Mouse (Mus musculus) embryonic facial prominence, embryonic 10.5 days (tissue): ENCODE results near the gene Tbx1. TPM values are rescaled to one million over a fixed set of nuclear protein-coding genes. Genes with fewer than 3 reads are reported as not detected.
A peak's percentile ranks its signal among the peaks of the same experiment; 100 is the strongest.

Experiments
- DNase-seq: peaks from one replicate; pipeline ENCODE4 v3.0.0-alpha.2; 2017; ENCODE audit warnings: low spot score
- H3K27ac ChIP-seq: fragments of 300-500 bp; sonication (generic); replicated peaks from 2 replicates; pipeline ENCODE4 v1.5.1; 2016; ENCODE audit warnings: mild to moderate bottlenecking
- H3K27me3 ChIP-seq: fragments of 300-500 bp; sonication (generic); replicated peaks from 2 replicates; pipeline ENCODE4 v1.6.1; 2016; ENCODE audit warnings: low read depth, mild to moderate bottlenecking; ENCODE audit not compliant: poor library complexity, severe bottlenecking
- H3K36me3 ChIP-seq: fragments of 300-500 bp; sonication (generic); replicated peaks from 2 replicates; pipeline ENCODE4 v1.6.1; 2016; ENCODE audit warnings: mild to moderate bottlenecking, moderate library complexity
- H3K4me1 ChIP-seq: fragments of 300-500 bp; sonication (generic); 2 replicates; pipeline ENCODE4 v1.6.1; 2016
- H3K4me3 ChIP-seq: fragments of 300-500 bp; sonication (generic); 2 replicates; pipeline ENCODE4 v1.5.1; 2016; ENCODE audit warnings: mild to moderate bottlenecking, moderate library complexity
- H3K9me3 ChIP-seq: fragments of 300-500 bp; sonication (generic); 2 replicates; pipeline ENCODE4 v1.6.1; 2016; ENCODE audit warnings: mild to moderate bottlenecking
- whole genome bisulfite sequencing: fragments of 180-500 bp; shearing (Covaris S2); methylation state at CpG from one replicate; pipeline ENCODE4 v1.1.7; 2016; 5-methylcytosine and 5-hydroxymethylcytosine counted together
- polyA plus RNA-seq: library from polyadenylated mRNA; unstranded; fragments of >200 nt; fragmentation: Nextera tagmentation; extraction: Ambion mirVana; gene quantifications from 2 replicates; pipeline ENCODE4 v1.2.1, GENCODE M21; 2016

Tbx1 gene
- polyA plus RNA-seq, 1 experiment from 2014 or later = 8.1 TPM

DNA sequence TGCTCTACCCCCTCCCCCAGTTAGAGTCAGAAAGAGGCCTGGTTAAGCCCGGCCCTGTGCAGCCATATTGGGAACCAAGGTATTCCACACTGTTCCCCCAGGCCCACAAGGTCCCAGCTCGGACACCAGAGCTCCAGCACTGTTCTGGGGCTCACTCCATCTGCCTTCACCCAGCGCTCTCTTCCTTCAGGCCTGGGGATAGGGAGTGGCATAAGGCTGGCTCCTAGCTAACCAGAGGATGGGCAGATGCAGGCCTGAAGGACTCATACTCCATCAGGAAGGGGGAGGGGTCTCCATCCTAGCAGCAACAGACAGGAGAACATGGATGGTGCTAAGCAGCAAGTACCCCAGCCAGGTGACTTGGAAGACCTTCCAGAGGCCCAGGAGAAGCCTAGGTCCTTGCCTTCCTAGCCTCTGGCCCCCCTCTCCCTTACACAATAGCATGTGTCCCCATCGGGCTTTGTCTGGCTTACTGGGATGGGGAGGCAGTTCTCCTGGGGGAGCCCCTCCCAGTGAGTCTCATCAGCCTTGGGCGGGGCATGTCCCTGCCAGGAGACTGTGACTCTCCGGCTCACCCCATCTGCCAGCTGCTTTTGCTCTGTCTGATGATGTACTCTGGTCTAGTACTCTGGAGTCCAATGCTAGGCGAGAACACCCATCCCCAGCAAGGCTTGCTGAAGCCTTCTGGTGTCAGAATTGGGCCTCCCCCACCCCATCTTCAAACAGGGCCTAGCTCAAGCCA, 37.9 kb upstream of the Tbx1 start:
- 55% methylated on average over 7 of the region's 7 CpGs for WGBS
- Histone ChIP-seq H3K4me3 (peak overlapping the region; percentile 70), H3K27ac (peak overlapping the region; percentile 88), H3K36me3 (peaks cover 22% of the 10 kb centered on the region), H3K4me1 (peaks cover 42% of the 10 kb centered on the region), H3K9me3 (no peaks in the 10 kb centered on the region), H3K27me3 (peaks cover 92% of the 10 kb centered on the region)
- DNase-seq = peak; percentile 9

DNA sequence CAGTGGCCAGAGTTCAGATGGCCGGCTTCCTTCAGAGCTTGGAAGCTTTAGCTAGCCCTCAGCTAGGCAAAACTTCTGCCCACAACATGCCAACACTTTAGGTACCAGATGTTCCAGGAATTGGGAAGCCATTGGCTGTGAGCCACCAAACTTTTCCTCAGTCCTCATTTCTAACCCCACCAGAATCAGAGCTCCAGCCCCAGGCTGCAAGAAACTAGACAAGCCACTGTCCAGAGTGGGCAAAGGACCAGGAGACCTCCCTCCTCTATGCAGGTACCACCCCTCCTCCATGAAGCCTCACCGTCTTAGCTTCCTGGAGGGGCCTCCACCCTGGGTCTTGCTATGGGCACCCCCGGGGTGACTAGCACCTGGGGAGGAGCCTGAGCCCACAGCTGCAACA, 36.7 kb upstream of the Tbx1 start:
- peaks cover 38% of the 10 kb centered on the region for H3K4me1 ChIP-seq
- WGBS = 29% methylated on average over 3 of the region's 3 CpGs
- peaks cover 34% of the 10 kb centered on the region for H3K36me3 ChIP-seq
- peak overlapping the region; percentile 66; the same call in 1 of the 2 replicates for H3K4me3 ChIP-seq
- H3K9me3 ChIP-seq = no peaks in the 10 kb centered on the region
- H3K27me3 ChIP-seq = peaks cover 92% of the 10 kb centered on the region
- DNase-seq = no peak
- no peak overlapping the region for H3K27ac ChIP-seq

DNA sequence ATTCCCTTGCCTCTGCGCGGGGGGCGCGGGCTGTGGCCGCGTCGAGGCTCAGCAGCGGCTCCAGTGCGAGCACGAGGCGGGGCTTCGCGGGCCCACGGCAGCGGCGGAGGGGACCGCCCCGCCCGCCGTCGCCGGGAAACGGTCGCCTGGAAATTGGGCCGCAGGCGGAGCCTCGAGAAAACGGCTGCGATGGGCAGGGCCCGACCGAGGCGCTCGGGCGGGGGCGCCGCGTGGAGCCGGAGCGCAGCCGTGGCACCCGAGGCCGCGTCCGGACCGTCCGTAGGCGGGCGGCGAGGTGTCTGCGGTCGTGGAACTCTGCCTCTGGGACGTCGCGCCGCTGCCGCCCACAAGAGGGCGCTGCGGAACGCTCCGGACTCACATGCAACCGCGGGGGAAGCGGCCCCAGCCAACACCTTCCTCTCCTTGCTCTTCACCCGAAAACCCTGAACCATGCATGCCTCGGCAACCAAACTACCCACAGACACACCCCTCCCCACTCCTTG, 36.0 kb upstream of the Tbx1 start, which contains the start of gene Gm49601:
TSS of gene Gm49601 (minus strand) at position 52 of the 503 bp plus-strand sequence.
- no peaks in the 10 kb centered on the region for H3K9me3 ChIP-seq
- H3K36me3 ChIP-seq = peaks cover 36% of the 10 kb centered on the region
- peak within 1 kb of the TSS; percentile 62; the same call in 1 of the 2 replicates for H3K27ac ChIP-seq
- peaks cover 94% of the 10 kb centered on the region for H3K27me3 ChIP-seq
- peak; percentile 88 for DNase-seq
- WGBS = 1% methylated on average over 65 of the region's 65 CpGs
- H3K4me3 ChIP-seq = peak within 1 kb of the TSS; percentile 66
- H3K4me1 ChIP-seq = peaks cover 46% of the 10 kb centered on the region

DNA sequence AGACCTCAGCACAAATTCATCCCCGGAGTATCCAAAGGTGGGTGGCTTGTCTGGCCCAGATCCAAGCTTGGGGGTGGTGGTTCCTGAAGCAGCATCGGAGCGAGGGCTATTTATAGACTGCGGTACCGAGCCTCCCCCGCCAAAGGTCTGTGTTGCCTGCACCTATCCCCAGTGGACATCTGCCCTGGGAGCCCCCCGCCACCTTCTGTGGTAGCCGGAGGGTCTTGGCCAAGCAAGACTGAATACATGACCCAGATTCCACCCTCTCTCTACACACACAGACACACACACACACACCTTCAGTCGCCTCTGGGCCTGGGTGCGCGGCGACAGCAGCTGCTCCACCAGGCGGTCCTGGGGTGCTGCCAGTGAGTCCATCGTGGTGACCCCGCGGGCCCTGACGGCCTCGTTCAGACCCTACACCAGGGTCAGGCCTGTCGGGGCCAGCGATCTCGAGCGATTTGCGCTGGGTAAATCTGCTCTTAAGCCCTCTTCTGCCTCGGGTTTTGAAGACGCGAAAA, 35.4 kb upstream of the Tbx1 start:
- Histone ChIP-seq H3K27ac (no peak overlapping the region; the same call in 1 of the 2 replicates), H3K4me1 (peaks cover 52% of the 10 kb centered on the region), H3K27me3 (peaks cover 94% of the 10 kb centered on the region), H3K36me3 (peaks cover 36% of the 10 kb centered on the region), H3K9me3 (no peaks in the 10 kb centered on the region), H3K4me3 (peak overlapping the region; percentile 66)
- DNase-seq = no peak
- WGBS = 5% methylated on average over 26 of the region's 26 CpGs

DNA sequence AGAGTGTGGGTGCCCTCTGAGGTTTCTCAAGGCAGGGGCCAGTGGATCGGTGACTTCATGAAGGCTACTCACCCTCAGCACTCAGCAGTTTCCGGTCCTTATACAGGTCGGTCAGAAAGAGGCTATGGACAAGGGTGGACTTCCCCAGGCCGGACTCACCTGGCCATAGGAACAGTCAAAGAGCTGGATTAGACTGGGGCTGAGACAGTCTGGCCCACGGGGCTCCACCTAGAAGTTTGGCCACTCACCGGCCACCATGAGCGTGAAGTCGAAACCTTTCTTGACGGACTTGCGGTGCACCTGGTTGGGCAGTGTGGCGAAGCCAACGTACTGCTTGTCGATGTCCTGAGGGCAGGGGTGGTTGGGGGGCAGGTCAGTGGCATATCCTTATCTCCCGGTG, 34.6 kb upstream of the Tbx1 start:
- no peak overlapping the region for H3K4me3 ChIP-seq
- peaks cover 36% of the 10 kb centered on the region for H3K36me3 ChIP-seq
- WGBS = 31% methylated on average over 14 of the region's 14 CpGs
- peaks cover 94% of the 10 kb centered on the region for H3K27me3 ChIP-seq
- no peak overlapping the region for H3K27ac ChIP-seq
- peaks cover 58% of the 10 kb centered on the region for H3K4me1 ChIP-seq
- H3K9me3 ChIP-seq = no peaks in the 10 kb centered on the region
- DNase-seq = no peak

DNA sequence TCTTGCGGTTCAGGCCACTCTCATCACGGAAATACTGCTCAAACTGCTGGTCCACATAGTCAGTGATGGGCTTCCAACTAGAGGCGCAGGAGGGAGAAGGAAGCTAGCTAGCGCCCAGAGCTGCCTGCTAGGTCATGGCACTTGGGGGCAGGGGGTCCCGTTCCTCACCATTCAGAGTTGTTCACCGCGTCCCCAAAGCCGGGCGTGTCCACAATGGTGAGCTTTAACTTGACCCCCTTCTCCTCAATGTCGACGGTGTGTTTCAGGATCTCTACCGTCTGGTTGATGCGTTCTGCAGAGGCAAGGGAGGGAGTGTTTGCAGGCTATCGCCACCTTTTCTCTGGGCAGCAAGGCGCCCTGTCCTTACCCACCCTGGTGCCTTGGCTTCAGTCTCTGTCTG, 34.2 kb upstream of the Tbx1 start:
- 19% methylated on average over 15 of the region's 15 CpGs for WGBS

DNA sequence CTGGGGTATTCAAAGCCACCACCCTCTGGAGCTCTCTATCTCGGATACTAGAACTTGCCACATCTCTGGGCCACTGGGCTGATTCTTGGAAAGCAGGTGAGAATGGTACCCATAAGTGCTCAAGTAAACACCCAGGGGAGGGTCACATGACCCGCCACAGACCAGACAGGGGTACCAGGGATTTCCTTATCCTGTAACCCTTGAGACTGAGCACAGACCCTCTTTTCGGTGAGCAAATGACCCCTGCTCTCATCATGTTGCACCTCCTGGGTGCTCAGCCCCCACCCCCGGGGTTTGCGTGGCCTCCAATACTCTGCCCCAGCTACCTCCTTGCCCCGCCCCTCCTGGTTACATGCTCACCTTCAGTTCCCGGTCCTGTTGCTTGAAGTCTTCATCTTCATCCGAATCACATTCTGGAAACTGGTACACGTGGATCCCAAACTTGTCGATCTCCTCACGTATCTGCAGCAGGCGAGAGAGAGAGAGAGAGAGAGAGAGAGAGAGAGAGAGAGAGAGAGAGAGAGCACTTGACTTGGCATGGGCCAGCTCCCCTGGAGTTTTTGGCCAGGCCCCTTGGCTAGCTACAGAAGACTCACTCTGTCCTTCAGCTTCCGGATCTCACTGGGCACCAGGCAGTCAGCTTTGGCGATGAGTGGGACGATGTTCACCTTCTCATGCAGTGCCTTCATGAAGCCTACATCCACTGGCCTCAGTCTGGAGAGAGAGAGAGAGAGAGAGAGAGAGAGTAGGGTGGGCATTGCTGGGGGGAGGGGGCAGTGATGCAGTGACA, 33.5 kb upstream of the Tbx1 start:
- peaks cover 36% of the 10 kb centered on the region for H3K36me3 ChIP-seq
- whole genome bisulfite sequencing = 22% methylated on average over 15 of the region's 15 CpGs
- H3K4me3 ChIP-seq = no peak overlapping the region
- H3K27ac ChIP-seq = no peak overlapping the region
- peaks cover 100% of the 10 kb centered on the region for H3K27me3 ChIP-seq
- DNase-seq = no peak
- H3K4me1 ChIP-seq = peaks cover 53% of the 10 kb centered on the region
- no peaks in the 10 kb centered on the region for H3K9me3 ChIP-seq

More for the DNA sequence above, 34.2 kb upstream of the Tbx1 start:
- H3K4me3 ChIP-seq = no peak overlapping the region
- DNase-seq = no peak
- peaks cover 98% of the 10 kb centered on the region for H3K27me3 ChIP-seq
- no peak overlapping the region for H3K27ac ChIP-seq
- H3K36me3 ChIP-seq = peaks cover 36% of the 10 kb centered on the region
- peaks cover 58% of the 10 kb centered on the region for H3K4me1 ChIP-seq
- no peaks in the 10 kb centered on the region for H3K9me3 ChIP-seq

DNA sequence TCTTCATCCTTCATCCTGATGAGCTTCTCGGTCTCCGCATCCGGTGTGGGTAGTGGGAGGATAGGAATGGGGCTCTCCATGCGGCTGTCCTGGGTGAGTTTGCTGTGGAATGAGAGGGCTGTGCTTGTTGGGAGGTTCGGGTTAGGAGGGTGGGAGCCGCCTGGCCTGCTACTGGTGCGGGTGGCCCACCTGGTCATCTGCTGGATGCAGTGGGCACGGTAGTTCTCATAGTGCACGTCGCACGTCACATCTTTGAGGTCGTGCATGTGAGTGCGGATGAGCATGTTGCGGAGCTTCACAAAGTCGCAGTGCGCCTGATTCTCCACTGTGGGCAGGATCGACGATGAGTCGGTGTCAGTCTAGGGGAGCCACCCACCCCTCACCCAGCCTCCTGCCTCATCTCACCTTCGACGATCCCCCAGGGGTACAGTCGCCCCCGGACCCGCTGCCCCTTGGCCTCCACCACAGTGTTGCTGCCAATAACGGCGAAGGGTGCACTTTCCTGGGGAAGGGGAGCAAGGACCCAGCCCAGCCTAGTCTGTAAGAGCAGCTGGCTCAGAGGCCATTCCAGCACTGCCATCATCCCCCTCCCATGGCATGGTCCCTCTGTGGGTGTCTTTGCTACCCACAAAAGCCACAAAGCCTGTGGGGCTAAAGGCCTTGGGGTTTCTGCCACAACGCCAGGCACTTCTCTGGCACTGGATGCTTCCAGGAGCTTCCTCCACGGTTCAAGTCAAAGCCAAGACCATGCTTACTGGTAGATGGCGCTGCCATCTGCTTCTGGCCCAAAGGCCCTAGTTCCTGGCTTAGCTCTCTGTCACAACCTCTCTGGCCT, 32.7 kb upstream of the Tbx1 start:
- peak; percentile 30 for DNase-seq
- Histone ChIP-seq H3K9me3 (no peaks in the 10 kb centered on the region), H3K36me3 (peaks cover 36% of the 10 kb centered on the region), H3K4me3 (no peak overlapping the region), H3K4me1 (peaks cover 45% of the 10 kb centered on the region), H3K27ac (no peak overlapping the region), H3K27me3 (peaks cover 100% of the 10 kb centered on the region)
- WGBS = 18% methylated on average over 29 of the region's 29 CpGs

DNA sequence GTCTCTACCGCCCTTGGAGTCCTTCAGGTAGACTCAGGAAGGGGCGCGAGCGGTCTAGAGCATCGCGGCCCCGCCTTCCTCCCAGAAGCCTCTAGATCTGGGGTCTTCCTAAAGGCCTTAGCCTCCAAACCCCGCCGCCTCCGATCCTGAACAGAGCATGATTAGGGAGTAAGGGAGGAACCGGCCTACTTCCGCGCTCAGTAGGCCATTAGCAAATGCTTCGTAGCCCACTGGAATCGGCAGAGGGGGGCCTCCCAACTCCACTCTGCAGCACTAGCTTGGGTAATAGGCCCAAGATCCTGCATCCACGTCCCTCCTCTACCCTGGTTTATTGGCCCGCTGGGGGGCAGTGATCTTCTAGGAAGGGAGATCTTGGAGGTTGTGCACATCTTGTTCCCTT, 31.5 kb upstream of the Tbx1 start, which contains the start of gene Gp1bb:
TSS of gene Gp1bb (minus strand) at position 385 of the 400 bp plus-strand sequence.
- WGBS = 3% methylated on average over 17 of the region's 17 CpGs
- Histone ChIP-seq H3K9me3 (no peaks in the 10 kb centered on the region), H3K27me3 (peaks cover 99% of the 10 kb centered on the region), H3K4me1 (peaks cover 43% of the 10 kb centered on the region), H3K4me3 (peak within 1 kb of the TSS; percentile 65), H3K36me3 (peaks cover 36% of the 10 kb centered on the region), H3K27ac (no peak within 1 kb of the TSS)
- peak; percentile 44 for DNase-seq

DNA sequence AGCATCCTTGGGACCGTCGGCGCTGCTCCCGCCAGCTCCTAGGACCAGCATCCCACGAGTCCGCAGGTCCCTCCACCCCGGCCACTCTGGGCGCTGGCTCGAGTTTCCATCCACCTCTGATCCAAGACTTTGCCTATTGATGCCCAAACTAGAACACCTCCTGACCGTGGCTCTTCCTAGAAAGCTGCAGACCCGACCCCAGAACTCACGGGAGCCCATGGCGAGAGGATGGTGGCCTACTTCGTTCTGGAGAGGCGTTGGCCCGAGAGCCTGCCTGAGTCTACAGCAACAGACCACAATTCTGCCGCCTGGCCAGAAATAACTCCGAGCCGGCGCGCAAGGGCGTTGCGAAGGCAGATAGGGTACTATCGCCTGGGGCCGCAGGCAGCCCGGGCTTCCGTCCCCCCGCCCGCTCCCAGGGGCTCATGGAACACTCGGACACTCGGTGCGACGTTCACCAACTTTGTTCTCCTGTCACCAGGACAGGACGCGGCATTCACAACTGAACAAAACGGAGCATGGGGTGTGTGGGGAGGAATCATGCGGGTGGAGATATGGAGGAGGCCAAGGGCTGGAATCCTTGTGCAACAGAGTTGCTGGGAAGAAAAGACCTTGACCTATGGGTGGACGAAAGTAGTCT, 31.0 kb upstream of the Tbx1 start:
- peak; percentile 54 for DNase-seq
- Histone ChIP-seq H3K9me3 (no peaks in the 10 kb centered on the region), H3K36me3 (peaks cover 36% of the 10 kb centered on the region), H3K4me3 (peak overlapping the region; percentile 65), H3K27ac (no peak overlapping the region), H3K27me3 (peaks cover 99% of the 10 kb centered on the region), H3K4me1 (peaks cover 43% of the 10 kb centered on the region)
- WGBS = 1% methylated on average over 38 of the region's 38 CpGs

DNA sequence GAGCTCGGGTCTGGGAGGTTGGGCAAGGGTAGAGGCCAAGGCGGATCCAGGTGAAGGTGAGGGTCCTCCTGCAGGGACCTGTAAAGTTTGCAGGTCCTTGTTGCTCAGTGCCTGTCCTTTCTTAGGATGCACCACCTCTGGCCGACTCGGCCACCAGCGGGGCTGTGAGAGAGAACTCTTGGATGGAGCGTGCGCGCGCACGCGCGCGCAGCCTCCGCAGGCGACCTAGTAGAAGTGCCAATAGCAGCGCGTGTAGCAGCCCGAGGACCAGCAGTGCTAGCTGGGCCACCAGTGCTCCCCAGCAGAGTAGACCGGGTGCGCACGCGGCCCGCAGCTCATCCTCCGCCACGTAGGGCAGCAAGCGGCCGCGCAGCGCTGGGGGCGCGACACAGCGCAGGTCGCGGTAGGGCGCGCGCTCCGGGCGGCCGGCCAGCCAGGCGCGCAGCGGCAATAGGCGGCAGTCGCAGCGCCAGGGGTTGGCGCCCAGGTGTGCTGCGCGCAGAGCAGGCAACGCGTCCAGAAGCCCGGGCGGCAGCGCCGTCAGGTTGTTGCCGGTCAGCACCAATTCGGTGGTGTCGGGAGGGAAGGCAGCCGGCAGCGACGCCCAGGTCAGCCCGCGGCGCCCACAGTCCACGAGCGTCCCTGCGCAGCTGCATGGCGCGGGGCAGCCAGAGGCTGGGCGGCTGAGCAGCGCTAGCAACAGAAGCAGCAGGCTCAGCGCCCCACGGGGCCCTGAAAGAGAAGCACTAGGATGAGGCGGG, 30.3 kb upstream of the Tbx1 start:
- H3K4me1 ChIP-seq = peaks cover 36% of the 10 kb centered on the region
- peaks cover 36% of the 10 kb centered on the region for H3K36me3 ChIP-seq
- 1% methylated on average over 74 of the region's 74 CpGs for WGBS
- peaks cover 99% of the 10 kb centered on the region for H3K27me3 ChIP-seq
- peak; percentile 67 for DNase-seq
- H3K27ac ChIP-seq = no peak overlapping the region
- no peaks in the 10 kb centered on the region for H3K9me3 ChIP-seq
- H3K4me3 ChIP-seq = peak overlapping the region; percentile 65
